Mouse (Mus musculus) myocyte (in vitro differentiated cells): Measurements from ENCODE around the gene Otoa. TPM values are rescaled to one million over a fixed set of nuclear protein-coding genes. Genes with fewer than 3 reads are reported as not detected.
A peak's percentile ranks its signal among the peaks of the same experiment; 100 is the strongest.

Experiments used
- H3K27me3 ChIP-seq: one replicate; pipeline ENCODE4 v1.6.1; 2011; ENCODE audit not compliant: control insufficient read depth, insufficient read depth, insufficient read length
- H3K36me3 ChIP-seq: one replicate; pipeline ENCODE4 v1.6.1; 2011; ENCODE audit not compliant: control insufficient read depth, insufficient read depth
- H3K4me2 ChIP-seq: one replicate; pipeline ENCODE4 v1.6.1; 2011; ENCODE audit warnings: low read depth, control low read depth
- H3K4me3 ChIP-seq: one replicate; pipeline ENCODE4 v1.5.1; 2011; ENCODE audit warnings: mild to moderate bottlenecking, control low read depth, moderate library complexity
- H3K79me2 ChIP-seq: one replicate; pipeline ENCODE4 v1.6.1; 2011; ENCODE audit not compliant: control insufficient read depth, insufficient read depth
- H3ac ChIP-seq: one replicate; pipeline ENCODE4 v1.6.1; 2011; ENCODE audit not compliant: control insufficient read depth, insufficient read length
- CEBPB ChIP-seq: IDR thresholded peaks from 2 replicates; pipeline ENCODE4 v1.6.1; 2011; ENCODE audit warnings: mild to moderate bottlenecking, moderate library complexity; ENCODE audit not compliant: poor library complexity, insufficient read depth, severe bottlenecking
- E2F4 ChIP-seq: IDR thresholded peaks from one replicate; pipeline ENCODE4 v1.6.1; 2011; ENCODE audit warnings: mild to moderate bottlenecking, control low read depth, moderate library complexity; ENCODE audit not compliant: insufficient read depth
- MAX ChIP-seq: IDR thresholded peaks from one replicate; pipeline ENCODE4 v1.6.1; 2011; ENCODE audit warnings: low read depth, mild to moderate bottlenecking, control low read depth
- MYOD1 ChIP-seq, 3 experiments: IDR thresholded peaks; one replicate each; pipeline ENCODE4 v1.6.1; 2011; ENCODE audit warnings: control low read depth in 2 of 3, low read depth in 2 of 3, mild to moderate bottlenecking in 2 of 3, moderate library complexity in 1 of 3; ENCODE audit not compliant: insufficient read length in 2 of 3, control insufficient read depth in 1 of 3
- MYOG ChIP-seq, 3 experiments: IDR thresholded peaks; one replicate each; pipeline ENCODE4 v1.6.1; 2011; ENCODE audit warnings: control low read depth in 2 of 3, low read depth in 2 of 3, mild to moderate bottlenecking in 2 of 3; ENCODE audit not compliant: insufficient read length in 2 of 3, control insufficient read depth in 1 of 3, insufficient read depth in 1 of 3
- POLR2A ChIP-seq: IDR thresholded peaks from one replicate; pipeline ENCODE4 v1.6.1; 2011; ENCODE audit warnings: low read depth, mild to moderate bottlenecking, control low read depth, moderate library complexity; ENCODE audit not compliant: insufficient read length
- POLR2AphosphoS2 ChIP-seq: IDR thresholded peaks from one replicate; pipeline ENCODE4 v1.6.1; 2011; ENCODE audit warnings: low read depth, control low read depth; ENCODE audit not compliant: insufficient read length
- REST ChIP-seq: IDR thresholded peaks from one replicate; pipeline ENCODE4 v1.6.1; 2011; ENCODE audit warnings: mild to moderate bottlenecking, control low read depth, moderate library complexity; ENCODE audit not compliant: insufficient read depth, insufficient read length
- SRF ChIP-seq: IDR thresholded peaks from one replicate; pipeline ENCODE4 v1.6.1; 2011; ENCODE audit warnings: low read depth; ENCODE audit not compliant: control insufficient read depth, insufficient read length
- TCF12 ChIP-seq: IDR thresholded peaks from one replicate; pipeline ENCODE4 v1.6.1; 2011; ENCODE audit warnings: mild to moderate bottlenecking, control low read depth; ENCODE audit not compliant: poor library complexity, insufficient read depth, severe bottlenecking
- TCF3 ChIP-seq: IDR thresholded peaks from one replicate; pipeline ENCODE4 v1.6.1; 2011; ENCODE audit warnings: low read depth, control low read depth; ENCODE audit not compliant: insufficient read length
- USF1 ChIP-seq: IDR thresholded peaks from one replicate; pipeline ENCODE4 v1.6.1; 2011; ENCODE audit warnings: low read depth, mild to moderate bottlenecking, control low read depth, moderate library complexity
- polyA plus RNA-seq: library from polyadenylated mRNA; unstranded; fragments of >200 nt; fragmentation: generic; extraction: Trizol; gene quantifications from one replicate; pipeline ENCODE4 v1.2.1, GENCODE M21; 2012; ENCODE audit warnings: missing spikeins

Otoa gene
- polyA plus RNA-seq, 1 experiment: 0.35 TPM

GRCm38 (mm10) chr7:121111321-121111720 lies 29.9 kb downstream of the Otoa start:
- H3ac ChIP-seq: no peak overlapping the region
- no peak overlapping the region for H3K4me3 ChIP-seq
- no peaks in the 10 kb centered on the region for H3K27me3 ChIP-seq
- no peaks in the 10 kb centered on the region for H3K36me3 ChIP-seq
- TF ChIP-seq USF1: no peak
- no peak for TF ChIP-seq MYOD1 (IDR thresholded peaks at IDR 0.05; ENCODE audit: control insufficient read depth in 1 of 3, insufficient read length in 2 of 3, low read depth in 2 of 3)
- TF ChIP-seq POLR2AphosphoS2: no peak
- TF ChIP-seq MYOG (IDR thresholded peaks at IDR 0.05; ENCODE audit: control insufficient read depth in 1 of 3, insufficient read depth in 1 of 3, insufficient read length in 2 of 3, low read depth in 2 of 3): no peak
- no peaks in the 10 kb centered on the region for H3K79me2 ChIP-seq
- peak overlapping the region; percentile 9 for H3K4me2 ChIP-seq

- no peaks in the 10 kb centered on the region for H3K27me3 ChIP-seq
- H3K4me3 ChIP-seq: no peak overlapping the region
- peak overlapping the region; percentile 9 for H3K4me2 ChIP-seq
- no peak overlapping the region for H3ac ChIP-seq
- TF ChIP-seq TCF12 (no peak), MYOD1 (IDR thresholded peaks at IDR 0.05; ENCODE audit: control insufficient read depth in 1 of 3, insufficient read length in 2 of 3, low read depth in 2 of 3) (no peak), POLR2A (no peak)
- no peaks in the 10 kb centered on the region for H3K36me3 ChIP-seq
- H3K79me2 ChIP-seq: no peaks in the 10 kb centered on the region
Observed at GRCm38 (mm10) chr7:121111762-121112161, 30.3 kb downstream of the Otoa start.

DNA sequence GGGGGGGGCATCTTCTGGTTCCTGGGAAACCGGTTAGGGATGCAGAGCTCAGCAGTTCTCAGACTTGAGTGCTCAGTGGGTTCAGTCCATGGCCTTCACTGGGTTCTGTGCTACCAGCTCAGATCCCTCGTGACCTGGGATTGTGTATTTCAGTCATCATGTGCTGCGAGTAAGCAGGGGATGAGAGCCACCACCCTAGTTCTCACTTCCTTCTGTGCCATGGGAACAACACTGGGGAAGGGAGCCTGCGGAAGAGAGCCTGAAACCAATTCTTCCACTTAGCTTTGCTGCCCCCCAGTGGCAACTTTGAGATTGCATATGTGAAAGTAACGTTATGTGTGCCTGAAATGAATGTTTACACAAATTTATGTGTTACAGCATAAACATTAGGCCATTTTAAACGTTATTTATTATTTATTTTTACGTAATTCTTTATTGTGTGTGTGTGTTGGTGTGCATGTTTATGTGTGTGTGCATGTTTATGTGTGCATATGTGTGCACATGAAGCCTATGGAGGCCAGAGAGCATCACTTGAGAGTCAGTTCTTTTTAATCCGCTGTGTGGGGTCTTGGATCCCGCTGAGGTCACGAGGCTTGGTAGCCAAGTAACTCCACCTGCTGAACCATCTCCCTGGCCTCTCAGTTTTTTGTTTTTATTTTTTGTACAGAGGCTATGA lies 38.8 kb downstream of the Otoa start:
- no peaks in the 10 kb centered on the region for H3K36me3 ChIP-seq

GRCm38 (mm10) chr7:121130837-121131236 lies 49.4 kb downstream of the Otoa start:
- no peaks in the 10 kb centered on the region for H3K79me2 ChIP-seq
- no peak for TF ChIP-seq E2F4
- TF ChIP-seq TCF12: no peak
- no peak for TF ChIP-seq MYOD1 (IDR thresholded peaks at IDR 0.05; ENCODE audit: control insufficient read depth in 1 of 3, insufficient read length in 2 of 3, low read depth in 2 of 3)
- no peak for TF ChIP-seq POLR2A
- TF ChIP-seq TCF3: no peak
- TF ChIP-seq CEBPB: no peak
- TF ChIP-seq REST: no peak
- no peak for TF ChIP-seq MAX
- TF ChIP-seq MYOG (IDR thresholded peaks at IDR 0.05; ENCODE audit: control insufficient read depth in 1 of 3, insufficient read depth in 1 of 3, insufficient read length in 2 of 3, low read depth in 2 of 3): no peak
- no peak for TF ChIP-seq USF1
- no peak for TF ChIP-seq SRF
- no peak for TF ChIP-seq POLR2AphosphoS2
- no peaks in the 10 kb centered on the region for H3K36me3 ChIP-seq
- H3ac ChIP-seq: no peak overlapping the region
- no peaks in the 10 kb centered on the region for H3K27me3 ChIP-seq
- H3K4me3 ChIP-seq: no peak overlapping the region
- no peak overlapping the region for H3K4me2 ChIP-seq

More for the DNA sequence above, 38.8 kb downstream of the Otoa start:
- TF ChIP-seq REST: no peak
- no peak for TF ChIP-seq MYOG (IDR thresholded peaks at IDR 0.05; ENCODE audit: control insufficient read depth in 1 of 3, insufficient read depth in 1 of 3, insufficient read length in 2 of 3, low read depth in 2 of 3)
- TF ChIP-seq MAX: no peak
- TF ChIP-seq USF1: no peak
- no peak for TF ChIP-seq E2F4
- TF ChIP-seq CEBPB: no peak
- TF ChIP-seq POLR2AphosphoS2: no peak
- Histone ChIP-seq H3K4me3 (no peak overlapping the region), H3K27me3 (peaks cover 2% of the 10 kb centered on the region), H3K79me2 (no peaks in the 10 kb centered on the region), H3K4me2 (peak overlapping the region; percentile 16), H3ac (no peak overlapping the region)

DNA sequence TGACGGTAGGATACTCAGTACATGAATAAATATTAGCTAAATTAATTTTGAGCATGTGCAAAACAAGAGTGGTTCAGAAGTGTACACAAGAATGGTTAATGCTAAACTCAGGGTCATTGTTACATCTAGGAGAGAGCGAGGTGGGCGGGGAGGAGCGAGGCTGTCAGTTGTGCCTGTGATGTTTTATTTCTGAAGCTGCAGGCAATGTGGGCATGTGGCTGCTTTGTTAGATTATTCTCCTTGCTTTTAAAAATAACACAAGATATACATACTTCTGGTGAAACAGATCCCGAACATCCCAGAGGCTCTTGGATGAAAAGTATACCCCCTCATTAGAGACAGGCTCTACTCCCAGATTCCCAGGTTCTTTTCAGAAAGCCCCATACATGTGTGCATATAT lies 59.8 kb downstream of the Otoa start:
- TF ChIP-seq POLR2A: no peak
- TF ChIP-seq USF1: no peak
- no peak for TF ChIP-seq CEBPB
- TF ChIP-seq REST: no peak
- no peak overlapping the region for H3K4me2 ChIP-seq
- H3K36me3 ChIP-seq: no peaks in the 10 kb centered on the region
- H3K79me2 ChIP-seq: no peaks in the 10 kb centered on the region
- no peak overlapping the region for H3ac ChIP-seq
- H3K27me3 ChIP-seq: peaks cover 14% of the 10 kb centered on the region
- H3K4me3 ChIP-seq: no peak overlapping the region
